Mouse (Mus musculus) bone marrow, adult 2 months (tissue): ENCODE results near the gene Pdzrn4.

ENCODE experiments used
- CTCF ChIP-seq: fragments of 200-500 bp; IDR thresholded peaks from 2 replicates; pipeline ENCODE4 v1.5.1; 2011; ENCODE audit warnings: low read length, control low read depth; ENCODE audit not compliant: control insufficient read depth, insufficient read depth
- POLR2A ChIP-seq: fragments of 200-500 bp; IDR thresholded peaks from 2 replicates; pipeline ENCODE4 v1.6.1; 2011; ENCODE audit warnings: low read depth, mild to moderate bottlenecking, control low read depth, low read length, borderline replicate concordance; ENCODE audit not compliant: control insufficient read depth

DNA sequence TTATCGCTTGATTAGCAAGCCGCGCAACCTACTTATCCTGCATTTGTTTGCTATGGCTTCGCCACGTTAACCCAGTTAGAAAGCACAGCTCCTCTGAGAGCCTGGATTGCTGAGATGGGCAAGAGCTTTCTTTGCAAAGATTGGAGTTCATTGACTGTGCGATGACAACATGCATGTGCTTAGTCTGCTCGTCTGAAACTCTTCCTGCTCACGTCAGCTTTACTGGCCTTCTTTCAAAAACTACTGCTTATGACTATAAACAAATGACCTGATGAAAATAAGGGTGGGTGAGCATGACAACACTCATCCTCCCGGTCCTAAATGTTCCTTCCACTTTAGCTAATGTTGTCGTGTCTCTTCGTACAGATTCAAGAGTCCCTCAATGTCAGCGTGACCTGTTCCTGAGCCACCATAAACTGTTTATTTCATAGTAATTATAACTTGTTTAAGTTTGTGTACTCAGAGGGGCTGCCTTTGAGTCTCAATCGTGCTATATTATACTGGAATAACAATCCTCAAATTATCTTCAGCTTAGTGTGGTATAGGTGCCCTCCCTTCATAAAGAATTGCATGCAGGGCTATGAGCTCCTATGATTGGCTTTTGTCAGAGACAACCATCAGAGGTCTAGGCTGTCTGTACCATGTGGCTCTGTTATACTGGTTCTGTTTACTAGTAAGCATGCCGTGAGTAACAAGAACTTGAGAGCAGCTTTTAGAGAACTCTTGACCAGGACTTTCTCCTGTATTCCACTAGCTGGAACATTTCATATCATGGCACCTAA lies 187.9 kb downstream of the Pdzrn4 start:
- TF ChIP-seq CTCF: no peak
- no peak for TF ChIP-seq POLR2A
